Mouse (Mus musculus) spleen, adult 18-20 months (tissue): Measurements from ENCODE around the gene Vps13a.

ENCODE experiments used
- DNase-seq, 2 experiments: peaks; one replicate each; pipeline ENCODE4 v3.0.0; 2022; ENCODE audit warnings: mixed read lengths in 2 of 2

Gene Vps13a

DNA sequence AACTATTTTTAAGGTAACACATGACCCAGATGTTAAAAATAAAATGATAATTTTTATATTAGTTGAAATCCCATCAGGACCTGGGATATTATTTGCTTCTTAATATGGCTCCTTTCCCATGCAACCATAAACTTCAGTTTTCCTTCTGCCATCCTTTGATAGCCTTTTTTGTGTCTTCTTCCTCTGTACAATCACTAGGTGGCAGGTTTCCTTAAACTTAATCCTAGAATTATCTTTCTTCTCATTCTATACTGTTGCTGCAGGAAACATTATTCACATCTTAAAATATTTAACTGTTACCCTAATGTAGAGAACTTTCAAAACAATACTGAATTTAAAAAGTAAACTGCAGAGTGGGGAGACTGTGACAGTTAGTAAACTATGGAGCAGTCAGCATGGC, 24.9 kb downstream of the Vps13a start:
- no peak for DNase-seq

- DNase-seq, result no peak
Observed at GRCm38 (mm10) chr19:16755226-16755625, 25.5 kb downstream of the Vps13a start.

DNA sequence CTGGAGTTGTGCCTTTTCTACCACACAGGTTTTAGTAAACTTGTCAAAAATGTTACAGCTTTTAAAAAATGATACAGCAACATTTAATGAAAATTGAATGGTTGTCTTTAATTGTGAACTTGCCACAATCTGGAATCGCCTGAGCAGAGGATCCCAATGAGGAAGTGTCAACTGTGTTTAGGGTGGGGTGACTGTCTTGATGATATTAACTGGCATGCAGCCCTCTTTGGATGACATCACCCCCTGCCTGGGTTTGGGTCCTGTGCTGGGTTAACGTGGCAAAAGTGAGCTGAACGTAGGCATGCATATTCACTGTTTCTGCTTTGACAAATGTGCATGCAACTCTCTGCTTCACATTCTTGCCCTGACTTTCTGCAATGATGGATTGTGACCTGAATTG, 27.6 kb downstream of the Vps13a start:
- no peak for DNase-seq

GRCm38 (mm10) chr19:16736854-16737253, 43.9 kb downstream of the Vps13a start:
- no peak for DNase-seq

DNA sequence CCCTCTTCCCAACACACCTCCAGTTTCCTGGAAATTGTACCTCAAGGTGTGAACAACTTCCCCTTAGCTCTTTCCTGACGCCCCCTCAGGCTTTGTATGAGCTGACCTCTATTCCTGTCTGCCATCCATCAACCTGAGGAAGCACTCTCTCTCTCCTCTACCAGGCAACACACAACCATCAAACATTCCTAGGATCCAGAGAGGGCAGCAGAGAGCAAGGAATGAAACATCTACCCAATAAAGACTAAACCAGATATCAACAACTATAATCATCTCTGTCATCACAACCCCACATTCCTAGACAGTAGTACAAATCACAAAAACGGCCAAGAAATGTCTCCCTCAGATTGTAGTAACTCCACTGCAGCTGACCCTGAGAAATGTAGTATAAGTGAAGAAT, 52.0 kb downstream of the Vps13a start:
- no peak for DNase-seq

GRCm38 (mm10) chr19:16715249-16715648, 65.5 kb downstream of the Vps13a start:
- no peak for DNase-seq

- DNase-seq, result no peak
Observed at GRCm38 (mm10) chr19:16701790-16702189, 78.9 kb downstream of the Vps13a start.

DNA sequence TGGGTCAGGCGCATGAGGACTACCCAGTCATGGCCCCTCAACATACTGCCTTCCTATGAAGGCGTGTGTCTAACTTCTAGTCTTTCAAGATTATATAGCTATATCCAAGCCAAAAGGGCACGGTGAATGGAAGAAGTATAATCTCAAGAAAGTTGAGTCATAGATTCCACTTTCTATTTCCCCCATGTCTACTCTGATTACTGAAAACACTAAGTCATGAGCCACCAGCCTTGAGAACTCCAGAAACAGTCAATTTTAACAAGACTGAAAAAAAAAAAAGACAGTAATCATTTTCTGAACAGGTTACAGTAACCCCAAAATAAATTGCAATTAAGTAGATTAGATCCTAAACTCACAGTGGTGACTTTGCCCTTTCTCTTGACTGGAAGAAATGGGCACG, 95.8 kb downstream of the Vps13a start:
- DNase-seq, result no peak

DNA sequence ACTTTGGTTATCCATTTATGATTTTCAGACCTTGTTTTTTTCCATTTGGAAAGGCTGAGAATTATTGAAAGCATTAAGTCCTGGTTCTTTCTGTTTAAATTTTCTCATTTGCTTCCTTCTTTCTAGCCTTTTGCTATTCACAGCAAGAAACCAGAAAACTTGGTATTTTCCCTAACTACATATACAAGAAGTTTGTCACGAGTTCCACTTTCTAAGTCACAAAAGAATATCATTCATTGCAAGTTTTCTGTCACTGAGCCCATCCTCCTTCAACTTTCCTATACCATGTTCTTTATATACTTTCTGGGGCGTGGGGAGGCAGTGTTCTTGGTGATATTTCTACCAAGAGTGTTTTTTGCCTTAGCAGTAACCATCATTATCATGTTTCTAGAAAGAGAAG, 96.5 kb downstream of the Vps13a start:
- no peak for DNase-seq

GRCm38 (mm10) chr19:16625610-16626395, 154.9 kb downstream of the Vps13a start:
- no peak for DNase-seq

- DNase-seq, result no peak
Observed at GRCm38 (mm10) chr19:16624994-16625393, 155.7 kb downstream of the Vps13a start.

GRCm38 (mm10) chr19:16623154-16623553, 157.6 kb downstream of the Vps13a start:
- no peak for DNase-seq

DNA sequence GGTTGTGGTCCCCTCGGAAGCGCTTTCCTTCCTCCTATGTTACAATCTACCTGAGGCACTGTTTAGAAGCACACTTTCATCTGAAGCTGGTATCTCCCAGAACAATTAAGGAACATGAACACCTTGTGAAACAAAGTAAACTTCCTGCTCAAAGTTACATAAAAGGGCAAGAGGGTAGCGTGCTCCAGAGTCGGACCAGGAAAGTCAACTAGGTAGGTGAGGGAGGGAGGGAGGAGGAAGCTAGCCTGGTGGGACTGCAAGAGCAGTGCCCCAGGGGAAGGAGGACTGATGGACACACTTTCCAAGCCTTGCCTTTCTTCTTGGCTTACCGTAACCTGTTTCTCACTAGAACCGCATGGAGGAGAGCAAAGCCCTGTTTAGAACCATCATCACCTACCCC, 173.1 kb downstream of the Vps13a start:
- DNase-seq, result no peak

DNA sequence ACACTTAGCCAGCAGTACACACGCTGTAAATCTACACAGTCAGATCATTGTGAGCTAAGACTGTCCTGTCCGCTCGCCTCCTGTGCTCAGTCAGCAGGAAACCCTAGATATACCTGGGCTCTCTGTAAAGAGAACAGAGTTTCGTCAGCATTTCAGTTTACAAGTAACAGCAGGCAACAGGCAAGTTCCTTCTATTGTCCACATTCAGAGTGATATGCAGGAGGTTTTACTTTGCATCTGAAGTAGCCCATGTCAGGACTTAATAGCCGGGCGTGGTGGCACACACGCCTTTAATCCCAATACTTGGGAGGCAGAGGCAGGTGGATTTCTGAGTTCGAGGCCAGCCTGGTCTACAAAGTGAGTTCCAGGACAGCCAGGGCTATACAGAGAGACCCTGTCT, 178.7 kb downstream of the Vps13a start:
- DNase-seq, result no peak

DNA sequence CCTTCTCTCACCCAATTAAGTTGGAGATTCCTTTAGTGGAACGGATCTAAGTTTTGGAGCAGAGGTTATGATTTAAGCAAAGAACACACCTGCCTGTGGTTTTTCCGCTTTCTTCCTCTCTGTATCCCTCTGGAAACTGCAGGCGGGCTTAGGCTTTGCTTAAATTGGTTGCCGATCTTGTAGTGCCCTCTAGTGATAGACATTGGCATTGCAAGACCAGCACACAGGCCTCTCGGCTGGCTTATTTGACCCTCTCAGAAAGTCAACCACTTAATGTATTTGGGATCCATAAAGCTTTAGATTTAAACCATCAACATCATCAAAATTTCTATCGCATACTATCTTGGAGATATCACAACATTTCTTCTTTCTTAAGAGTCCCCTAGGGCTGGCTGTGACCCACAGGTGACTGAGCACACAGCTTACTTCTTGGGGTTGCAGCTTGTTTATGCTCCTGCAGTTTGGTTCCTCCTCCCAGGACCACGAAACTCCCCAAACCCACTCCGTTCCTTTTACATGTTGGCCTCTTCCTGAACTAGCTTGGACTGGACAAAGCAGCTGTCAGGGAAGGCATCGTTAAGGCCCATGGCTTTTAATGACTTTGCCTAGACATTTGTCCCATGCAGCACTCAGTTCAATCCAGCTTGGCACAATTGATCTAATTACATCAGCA, 181.3 kb downstream of the Vps13a start:
- DNase-seq, result peak in 1 of 2 experiments; percentile 55

DNA sequence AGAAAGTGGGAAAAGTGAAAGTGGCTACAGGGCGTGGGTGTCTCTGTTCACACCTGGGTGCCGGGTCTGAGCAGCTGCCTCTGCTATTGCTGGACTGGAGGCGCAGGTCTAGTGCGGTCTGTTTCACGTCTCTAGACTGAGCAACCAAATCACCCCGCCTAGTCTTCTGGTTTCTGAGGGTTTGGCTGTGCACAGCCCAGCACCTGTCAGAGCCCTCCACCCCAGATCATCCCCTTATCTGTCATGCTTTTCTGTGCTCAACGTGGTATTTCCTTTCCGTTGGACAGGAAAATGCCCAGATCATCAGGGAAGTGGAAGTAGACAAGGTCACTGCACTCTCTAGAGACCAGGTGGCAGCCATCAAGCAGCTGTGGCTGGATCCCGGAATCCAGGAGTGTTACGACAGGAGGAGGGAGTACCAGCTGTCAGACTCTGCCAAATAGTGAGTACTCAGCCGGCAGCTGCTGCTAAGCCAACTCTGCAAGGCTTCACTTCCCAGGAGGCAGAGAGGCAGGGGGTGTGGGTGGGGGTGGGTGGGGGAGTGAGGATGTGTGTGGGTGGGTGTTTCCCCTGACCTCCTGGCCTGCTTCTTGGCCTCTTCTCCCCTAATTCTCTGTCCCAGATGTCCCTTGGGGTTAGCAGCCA, 182.0 kb downstream of the Vps13a start:
- no peak for DNase-seq

GRCm38 (mm10) chr19:16597216-16597615, 183.5 kb downstream of the Vps13a start:
- DNase-seq, result no peak

- no peak for DNase-seq
Observed at GRCm38 (mm10) chr19:16593975-16594317, 186.8 kb downstream of the Vps13a start.

GRCm38 (mm10) chr19:16593256-16593974, 187.3 kb downstream of the Vps13a start:
- DNase-seq, result no peak

- DNase-seq, result no peak
Observed at GRCm38 (mm10) chr19:16585379-16585778, 195.4 kb downstream of the Vps13a start.

- no peak for DNase-seq
Observed at GRCm38 (mm10) chr19:16584546-16584945, 196.2 kb downstream of the Vps13a start.

GRCm38 (mm10) chr19:16580501-16580900, 200.2 kb downstream of the Vps13a start:
- DNase-seq, result no peak

DNA sequence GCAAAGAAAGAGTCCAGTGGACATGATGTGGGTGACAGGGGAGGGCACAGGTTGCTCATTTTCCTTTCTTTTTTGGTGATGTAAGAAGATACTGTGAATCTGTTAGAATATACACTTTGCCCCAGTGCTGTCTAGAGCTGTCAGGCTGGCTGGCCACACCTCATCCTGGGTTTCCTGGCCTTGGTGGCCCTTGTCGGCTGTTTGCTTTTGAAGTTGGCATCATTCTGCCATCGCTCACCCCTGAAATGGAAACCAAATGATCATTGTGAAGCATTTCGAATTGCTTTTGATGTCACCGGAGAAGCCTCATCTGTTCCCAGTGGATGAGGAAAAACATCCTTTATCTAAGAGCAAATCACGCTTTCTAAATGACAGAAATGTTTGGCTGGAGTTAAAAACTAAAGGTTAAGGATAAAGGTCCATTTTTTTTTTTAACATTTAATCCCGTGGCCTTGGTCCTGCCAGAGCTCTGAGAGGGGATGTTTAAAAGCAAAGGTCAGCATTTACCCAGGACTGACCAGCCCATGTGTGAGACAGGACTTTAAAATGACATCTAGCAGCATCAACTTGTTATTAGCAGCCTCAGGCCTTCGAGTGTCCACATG, 201.0 kb downstream of the Vps13a start:
- no peak for DNase-seq
